Mouse (Mus musculus): Measurements from ENCODE around the gene Dlg2. TPM values are rescaled to one million over a fixed set of nuclear protein-coding genes. Genes with fewer than 3 reads are reported as not detected.

The Dlg2 gene
- polyA plus RNA-seq, 1 experiment from 2014 or later: 28.3 TPM

DNA sequence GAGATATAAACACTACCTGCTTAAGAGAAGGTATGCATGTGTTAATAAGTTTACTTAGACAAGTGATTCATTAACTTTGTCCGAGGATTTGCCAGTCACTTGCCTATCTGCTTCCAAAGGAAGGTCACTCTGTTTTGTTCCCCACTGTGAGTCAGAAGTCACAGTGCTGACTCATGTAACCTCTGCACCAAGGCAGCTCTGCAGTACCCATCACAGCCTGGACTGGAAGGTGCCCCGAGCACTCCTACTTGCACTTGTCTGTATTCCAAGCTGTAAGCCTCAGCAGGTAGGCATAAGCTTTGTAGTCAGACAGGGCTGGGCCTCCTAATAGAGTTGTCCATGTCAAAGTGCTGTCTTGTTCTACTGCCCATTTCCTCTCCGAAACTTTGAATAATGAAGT is 1782.2 kb downstream of the Dlg2 start:
- no peak overlapping the region for H3K4me3 ChIP-seq (ENCODE audit: low read length)
- no peaks in the 10 kb centered on the region for H3K9me3 ChIP-seq (ENCODE audit: control insufficient read depth, low read length)
- H3K4me1 ChIP-seq (ENCODE audit: control insufficient read depth, insufficient read depth, low read depth, low read length): no peaks in the 10 kb centered on the region
- H3K27ac ChIP-seq (ENCODE audit: low read depth, low read length): no peak overlapping the region
- no peak overlapping the region for H3K4me2 ChIP-seq (ENCODE audit: low read length)
- H3K36me3 ChIP-seq (ENCODE audit: control insufficient read depth, insufficient read depth, low read length): no peaks in the 10 kb centered on the region
- WGBS: 63% methylated on average over 3 of the region's 3 CpGs
- H3K27me3 ChIP-seq (replicated peaks; ENCODE audit: control insufficient read depth, insufficient read depth, low read length): no peaks in the 10 kb centered on the region
- no peak for ATAC-seq
- no peak overlapping the region for H3K9ac ChIP-seq (ENCODE audit: low read depth, low read length)

GRCm38 (mm10) chr7:92264325-92264724 is 1787.9 kb downstream of the Dlg2 start:
- WGBS: 56% methylated on average over 3 of the region's 3 CpGs
- Histone ChIP-seq H3K9me3 (ENCODE audit: control insufficient read depth, low read length) (no peaks in the 10 kb centered on the region), H3K9ac (ENCODE audit: low read depth, low read length) (no peak overlapping the region), H3K27ac (ENCODE audit: low read depth, low read length) (no peak overlapping the region), H3K4me2 (ENCODE audit: low read length) (no peak overlapping the region), H3K27me3 (replicated peaks; ENCODE audit: control insufficient read depth, insufficient read depth, low read length) (no peaks in the 10 kb centered on the region), H3K4me3 (ENCODE audit: low read length) (no peak overlapping the region), H3K36me3 (ENCODE audit: control insufficient read depth, insufficient read depth, low read length) (no peaks in the 10 kb centered on the region), H3K4me1 (ENCODE audit: control insufficient read depth, insufficient read depth, low read depth, low read length) (no peaks in the 10 kb centered on the region; the same call in 1 of the 2 replicates)
- ATAC-seq: peak; percentile 89

GRCm38 (mm10) chr7:92264964-92265363 is 1788.5 kb downstream of the Dlg2 start:
- no peaks in the 10 kb centered on the region; the same call in 1 of the 2 replicates for H3K4me1 ChIP-seq (ENCODE audit: control insufficient read depth, insufficient read depth, low read depth, low read length)
- no peak overlapping the region for H3K4me2 ChIP-seq (ENCODE audit: low read length)
- H3K4me3 ChIP-seq (ENCODE audit: low read length): no peak overlapping the region
- no peak overlapping the region for H3K9ac ChIP-seq (ENCODE audit: low read depth, low read length)
- peak overlapping the region; percentile 31; the same call in 1 of the 2 replicates for H3K27ac ChIP-seq (ENCODE audit: low read depth, low read length)
- no peaks in the 10 kb centered on the region for H3K9me3 ChIP-seq (ENCODE audit: control insufficient read depth, low read length)
- no peaks in the 10 kb centered on the region for H3K36me3 ChIP-seq (ENCODE audit: control insufficient read depth, insufficient read depth, low read length)
- no peaks in the 10 kb centered on the region for H3K27me3 ChIP-seq (replicated peaks; ENCODE audit: control insufficient read depth, insufficient read depth, low read length)
- ATAC-seq: 0 out of 2 replicates have a peak, but pooled peaks have one; percentile 38

DNA sequence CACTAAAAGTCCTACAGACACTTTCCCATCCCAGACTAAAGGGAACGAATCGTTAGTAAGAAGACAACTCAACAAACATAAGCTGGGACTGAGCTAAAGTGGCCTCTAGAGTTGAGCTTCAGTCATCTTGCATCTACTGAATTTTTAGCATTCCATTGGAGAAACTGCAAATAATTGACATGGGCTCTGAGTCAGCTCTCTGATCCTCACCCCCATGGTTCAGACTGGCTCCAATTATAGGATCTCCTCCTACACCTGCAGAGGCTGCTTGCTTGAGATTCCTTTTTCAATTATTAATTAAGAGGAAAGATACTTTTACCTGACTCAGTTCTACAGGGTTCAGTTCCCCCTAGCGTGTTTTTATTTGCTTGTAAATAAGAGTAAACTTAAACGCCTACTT is 1798.9 kb downstream of the Dlg2 start:
- Histone ChIP-seq H3K27ac (ENCODE audit: low read depth, low read length) (no peak overlapping the region), H3K4me1 (ENCODE audit: control insufficient read depth, insufficient read depth, low read depth, low read length) (no peaks in the 10 kb centered on the region), H3K4me2 (ENCODE audit: low read length) (no peak overlapping the region), H3K9ac (ENCODE audit: low read depth, low read length) (no peak overlapping the region), H3K4me3 (ENCODE audit: low read length) (no peak overlapping the region), H3K36me3 (ENCODE audit: control insufficient read depth, insufficient read depth, low read length) (no peaks in the 10 kb centered on the region), H3K9me3 (ENCODE audit: control insufficient read depth, low read length) (no peaks in the 10 kb centered on the region), H3K27me3 (replicated peaks; ENCODE audit: control insufficient read depth, insufficient read depth, low read length) (no peaks in the 10 kb centered on the region)
- WGBS: 86% methylated on average over 4 of the region's 4 CpGs
- no peak for ATAC-seq

- Histone ChIP-seq H3K9me3 (ENCODE audit: control insufficient read depth, low read length) (no peaks in the 10 kb centered on the region), H3K4me2 (ENCODE audit: low read length) (no peak overlapping the region), H3K9ac (ENCODE audit: low read depth, low read length) (no peak overlapping the region), H3K27me3 (replicated peaks; ENCODE audit: control insufficient read depth, insufficient read depth, low read length) (no peaks in the 10 kb centered on the region), H3K4me3 (ENCODE audit: low read length) (no peak overlapping the region), H3K4me1 (ENCODE audit: control insufficient read depth, insufficient read depth, low read depth, low read length) (no peaks in the 10 kb centered on the region), H3K36me3 (ENCODE audit: control insufficient read depth, insufficient read depth, low read length) (no peaks in the 10 kb centered on the region), H3K27ac (ENCODE audit: low read depth, low read length) (no peak overlapping the region)
- no peak for ATAC-seq
- WGBS: 55% methylated on average over 4 of the region's 4 CpGs
Measured at GRCm38 (mm10) chr7:92277629-92278028, 1801.2 kb downstream of the Dlg2 start.

DNA sequence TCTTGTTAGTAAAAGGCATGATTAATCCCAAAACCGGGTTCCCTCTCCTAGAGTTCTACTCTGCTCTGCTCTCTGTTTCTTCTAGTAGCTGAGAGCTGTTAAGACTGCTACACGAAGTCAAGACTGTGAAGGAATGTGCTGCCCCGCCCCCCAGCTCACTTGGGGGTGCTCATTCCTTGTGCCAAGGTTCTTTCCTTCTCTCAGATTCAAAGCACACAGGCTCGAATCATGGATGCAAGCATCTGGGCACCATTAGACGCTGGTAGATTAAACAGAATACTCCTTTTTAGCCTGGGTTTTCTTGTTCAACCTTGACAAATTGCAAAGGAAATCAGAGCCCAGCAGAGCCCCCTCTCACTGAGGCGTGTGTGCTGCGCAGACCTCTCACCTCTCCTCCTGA is 1804.5 kb downstream of the Dlg2 start:
- no peaks in the 10 kb centered on the region for H3K9me3 ChIP-seq (ENCODE audit: control insufficient read depth, low read length)
- no peak overlapping the region for H3K4me2 ChIP-seq (ENCODE audit: low read length)
- H3K4me1 ChIP-seq (ENCODE audit: control insufficient read depth, insufficient read depth, low read depth, low read length): no peaks in the 10 kb centered on the region; the same call in 1 of the 2 replicates
- H3K27me3 ChIP-seq (replicated peaks; ENCODE audit: control insufficient read depth, insufficient read depth, low read length): no peaks in the 10 kb centered on the region
- WGBS: 23% methylated on average over 7 of the region's 7 CpGs
- H3K4me3 ChIP-seq (ENCODE audit: low read length): no peak overlapping the region
- no peaks in the 10 kb centered on the region for H3K36me3 ChIP-seq (ENCODE audit: control insufficient read depth, insufficient read depth, low read length)
- peak; percentile 43; the same call in 1 of the 2 replicates for ATAC-seq
- no peak overlapping the region for H3K27ac ChIP-seq (ENCODE audit: low read depth, low read length)
- H3K9ac ChIP-seq (ENCODE audit: low read depth, low read length): no peak overlapping the region

DNA sequence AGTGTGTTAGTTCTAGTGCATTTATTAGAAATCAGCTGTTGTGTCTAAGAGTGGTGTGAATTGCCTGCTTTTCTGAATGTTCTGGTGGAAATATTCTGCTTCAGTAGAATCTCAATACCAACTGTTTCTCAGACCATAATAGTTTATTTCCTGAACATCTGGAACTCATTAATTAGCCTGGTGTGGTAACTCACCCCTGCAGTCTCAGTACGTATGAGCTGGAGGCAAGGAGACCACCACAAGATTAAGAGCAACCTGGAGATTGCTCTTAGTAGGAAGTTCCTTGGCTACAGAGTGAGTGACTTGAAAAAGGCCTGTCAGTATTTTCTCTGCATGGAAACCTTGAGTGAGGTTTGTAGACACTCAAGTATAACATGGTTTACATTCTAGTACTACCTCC is 1810.6 kb downstream of the Dlg2 start:
- Histone ChIP-seq H3K4me1 (ENCODE audit: control insufficient read depth, insufficient read depth, low read depth, low read length) (no peaks in the 10 kb centered on the region; the same call in 1 of the 2 replicates), H3K9ac (ENCODE audit: low read depth, low read length) (no peak overlapping the region), H3K4me3 (ENCODE audit: low read length) (no peak overlapping the region), H3K9me3 (ENCODE audit: control insufficient read depth, low read length) (no peaks in the 10 kb centered on the region), H3K27me3 (replicated peaks; ENCODE audit: control insufficient read depth, insufficient read depth, low read length) (no peaks in the 10 kb centered on the region), H3K27ac (ENCODE audit: low read depth, low read length) (no peak overlapping the region), H3K4me2 (ENCODE audit: low read length) (no peak overlapping the region), H3K36me3 (ENCODE audit: control insufficient read depth, insufficient read depth, low read length) (no peaks in the 10 kb centered on the region)
- 44% methylated on average over 1 of the region's 1 CpGs for WGBS
- no peak for ATAC-seq

DNA sequence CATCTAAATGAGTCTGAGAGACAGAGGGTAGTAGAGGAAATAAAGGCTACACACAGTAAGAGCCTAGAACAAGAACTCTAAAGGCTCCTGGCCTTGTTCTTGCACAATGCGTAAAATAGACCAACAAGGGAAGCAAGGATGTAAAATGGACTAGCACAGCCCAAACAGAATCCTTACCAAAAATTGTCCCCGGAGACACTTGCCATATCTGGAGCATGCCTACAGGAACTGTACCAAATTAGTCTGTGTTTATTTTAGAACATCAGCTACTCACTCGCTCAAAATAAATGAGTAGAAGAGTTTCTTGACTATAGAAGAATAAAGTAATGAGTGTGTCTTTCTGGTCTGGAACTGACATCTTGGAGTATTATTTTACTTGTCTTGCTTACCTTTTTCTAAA is 1812.3 kb downstream of the Dlg2 start:
- no peak overlapping the region for H3K9ac ChIP-seq (ENCODE audit: low read depth, low read length)
- ATAC-seq: no peak
- H3K4me1 ChIP-seq (ENCODE audit: control insufficient read depth, insufficient read depth, low read depth, low read length): no peaks in the 10 kb centered on the region; the same call in 1 of the 2 replicates
- H3K4me2 ChIP-seq (ENCODE audit: low read length): no peak overlapping the region
- 96% methylated on average over 3 of the region's 3 CpGs for WGBS
- no peak overlapping the region for H3K27ac ChIP-seq (ENCODE audit: low read depth, low read length)
- H3K36me3 ChIP-seq (ENCODE audit: control insufficient read depth, insufficient read depth, low read length): no peaks in the 10 kb centered on the region
- no peaks in the 10 kb centered on the region for H3K27me3 ChIP-seq (replicated peaks; ENCODE audit: control insufficient read depth, insufficient read depth, low read length)
- H3K9me3 ChIP-seq (ENCODE audit: control insufficient read depth, low read length): no peaks in the 10 kb centered on the region
- no peak overlapping the region for H3K4me3 ChIP-seq (ENCODE audit: low read length)

DNA sequence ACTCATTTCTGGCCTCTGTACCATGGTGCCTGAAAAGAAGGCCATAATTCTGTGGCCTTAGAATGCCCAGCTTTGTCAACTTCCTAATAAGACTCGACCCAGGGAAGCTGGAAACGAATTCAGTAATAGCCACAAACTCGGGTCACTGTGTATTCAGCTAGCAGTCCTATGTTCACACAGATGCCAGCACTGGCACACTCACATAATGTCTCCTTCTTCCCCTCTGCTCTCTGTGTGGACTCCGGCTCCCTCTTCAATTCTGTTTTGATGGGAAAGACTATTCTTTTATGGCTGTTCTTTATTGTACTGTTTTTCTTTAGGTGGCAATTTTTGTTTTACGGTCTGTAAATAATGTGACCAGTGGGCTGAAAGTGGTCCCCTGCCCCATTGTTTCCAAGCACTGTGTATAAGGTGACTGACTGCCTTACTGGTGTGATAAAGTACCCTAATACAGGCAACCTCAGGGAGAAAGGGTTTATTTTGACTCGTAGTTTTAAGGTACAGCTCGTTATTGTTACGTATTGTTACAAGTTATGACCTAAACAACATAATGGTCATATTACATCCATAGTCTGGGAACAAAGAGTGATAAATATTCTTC is 1816.5 kb downstream of the Dlg2 start:
- ATAC-seq: peak; percentile 42; the same call in 1 of the 2 replicates
- no peaks in the 10 kb centered on the region for H3K9me3 ChIP-seq (ENCODE audit: control insufficient read depth, low read length)
- H3K4me1 ChIP-seq (ENCODE audit: control insufficient read depth, insufficient read depth, low read depth, low read length): no peaks in the 10 kb centered on the region
- no peak overlapping the region for H3K4me2 ChIP-seq (ENCODE audit: low read length)
- H3K36me3 ChIP-seq (ENCODE audit: control insufficient read depth, insufficient read depth, low read length): no peaks in the 10 kb centered on the region
- H3K27ac ChIP-seq (ENCODE audit: low read depth, low read length): no peak overlapping the region
- WGBS: 72% methylated on average over 8 of the region's 8 CpGs
- no peaks in the 10 kb centered on the region for H3K27me3 ChIP-seq (replicated peaks; ENCODE audit: control insufficient read depth, insufficient read depth, low read length)
- no peak overlapping the region for H3K9ac ChIP-seq (ENCODE audit: low read depth, low read length)
- no peak overlapping the region for H3K4me3 ChIP-seq (ENCODE audit: low read length)
